ENCODE assay signal across 8 mouse cellular contexts in the genomic region with DNA sequence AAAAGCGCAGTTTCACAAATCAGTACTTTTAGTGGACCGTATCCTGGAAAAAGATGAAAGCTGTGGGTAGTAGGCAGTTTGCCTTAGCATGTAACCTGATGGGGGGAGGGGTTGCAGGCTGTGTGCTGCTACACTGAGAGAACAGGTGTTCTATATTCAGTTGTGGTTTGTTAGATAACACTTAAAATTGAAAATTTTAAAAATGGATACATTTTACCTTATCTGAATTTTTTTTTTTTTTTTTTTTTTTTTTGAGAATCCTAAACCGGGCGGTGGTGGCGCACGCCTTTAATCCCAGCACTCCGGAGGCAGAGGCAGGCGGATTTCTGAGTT. TPM values are rescaled to one million over a fixed set of nuclear protein-coding genes. Genes with fewer than 3 reads are reported as not detected.
DNase-seq lines count a peak whose midpoint lies in the region; ATAC-seq and TF ChIP-seq lines count a peak whose summit lies in the region.

No protein-coding gene starts in this region.

- H3K4me1 ChIP-seq in heart, embryonic 10.5 days, result no peaks in the 10 kb centered on the region
- H3K4me1 ChIP-seq in G1E (ENCODE audit: insufficient read depth, low read depth, low read length), result peaks cover 35% of the 10 kb centered on the region
- no peaks in the 10 kb centered on the region; the same call in 1 of the 2 replicates for H3K4me1 ChIP-seq in hindbrain, embryonic 14.5 days (replicated peaks; ENCODE audit: control insufficient read depth, insufficient read depth, low read length)
- peaks cover 8% of the 10 kb centered on the region for H3K4me1 ChIP-seq in midbrain, embryonic 15.5 days

- no peaks in the 10 kb centered on the region for H3K9me3 ChIP-seq in heart, embryonic 10.5 days
- no peaks in the 10 kb centered on the region for H3K9me3 ChIP-seq in G1E (replicated peaks)
- no peaks in the 10 kb centered on the region for H3K9me3 ChIP-seq in hindbrain, embryonic 14.5 days (ENCODE audit: control insufficient read depth, low read length)
- no peaks in the 10 kb centered on the region for H3K9me3 ChIP-seq in midbrain, embryonic 15.5 days

- peak overlapping the region; percentile 62 for H3K4me3 ChIP-seq in heart, embryonic 10.5 days
- H3K4me3 ChIP-seq in G1E (ENCODE audit: low read depth, low read length), result peak overlapping the region; percentile 83; the same call in 1 of the 2 replicates
- H3K4me3 ChIP-seq in hindbrain, embryonic 14.5 days (replicated peaks; ENCODE audit: low read length), result peak overlapping the region; percentile 53
- peak overlapping the region; percentile 60 for H3K4me3 ChIP-seq in midbrain, embryonic 15.5 days

- H3K4me2 ChIP-seq in hindbrain, embryonic 14.5 days (replicated peaks), result peak overlapping the region; percentile 73
- H3K4me2 ChIP-seq in midbrain, embryonic 15.5 days, result peak overlapping the region; percentile 75

- H3K9ac ChIP-seq in hindbrain, embryonic 14.5 days, result peak overlapping the region; percentile 58; the same call in 1 of the 2 replicates
- peak overlapping the region; percentile 63; the same call in 1 of the 2 replicates for H3K9ac ChIP-seq in midbrain, embryonic 15.5 days

- intact Hi-C loops in gastrocnemius, postnatal 36 days (cut with DNase I), result no loop called here

- H3K27me3 ChIP-seq in heart, embryonic 10.5 days (ENCODE audit: insufficient read depth, poor library complexity, severe bottlenecking), result no peaks in the 10 kb centered on the region; the same call in 1 of the 2 replicates
- H3K27me3 ChIP-seq in G1E (ENCODE audit: insufficient read depth, low read length), result no peaks in the 10 kb centered on the region
- no peaks in the 10 kb centered on the region for H3K27me3 ChIP-seq in hindbrain, embryonic 14.5 days (ENCODE audit: control insufficient read depth, insufficient read depth, low read length)
- H3K27me3 ChIP-seq in midbrain, embryonic 15.5 days (replicated peaks), result no peaks in the 10 kb centered on the region

- H3K36me3 ChIP-seq in heart, embryonic 10.5 days, result peaks cover 27% of the 10 kb centered on the region
- peaks cover 56% of the 10 kb centered on the region for H3K36me3 ChIP-seq in G1E (replicated peaks)
- H3K36me3 ChIP-seq in hindbrain, embryonic 14.5 days (replicated peaks; ENCODE audit: control insufficient read depth, insufficient read depth), result peaks cover 23% of the 10 kb centered on the region
- H3K36me3 ChIP-seq in midbrain, embryonic 15.5 days (replicated peaks), result no peaks in the 10 kb centered on the region

- TF ChIP-seq CTCF in G1E (IDR thresholded peaks at IDR 0.05; ENCODE audit: low read depth, low read length), result no peak

- no peak for ATAC-seq in G1E (ENCODE audit: extremely low read depth, insufficient number of reproducible peaks, low FRiP score, poor library complexity, severe bottlenecking)
- ATAC-seq in hindbrain, embryonic 14.5 days (ENCODE audit: low FRiP score), result no peak
- ATAC-seq in midbrain, embryonic 15.5 days (replicated peaks), result 0 out of 2 replicates have a peak, but pooled peaks have one; percentile 24

- no peak for DNase-seq in heart, embryonic 10.5 days (ENCODE audit: low spot score)
- no peak for DNase-seq in heart, adult 8-10 months (ENCODE audit: low spot score)
- DNase-seq in G1E (ENCODE audit: low spot score), result no peak
- peak; percentile 29 for DNase-seq in hindbrain, embryonic 14.5 days (ENCODE audit: low spot score)
- DNase-seq in gastrocnemius, postnatal 36 days, result no peak
- no peak for DNase-seq in left cerebral cortex, adult 11 months (ENCODE audit: low spot score)
- DNase-seq in layer of hippocampus, postnatal 10 days (ENCODE audit: low spot score in 2 of 2), result no peak

- 78% methylated on average over 8 of the region's 8 CpGs for WGBS in heart, embryonic 10.5 days
- 73% methylated on average over 8 of the region's 8 CpGs for WGBS in hindbrain, embryonic 14.5 days
- 72% methylated on average over 8 of the region's 8 CpGs for WGBS in midbrain, embryonic 15.5 days

- H3K27ac ChIP-seq in heart, embryonic 10.5 days, result peak overlapping the region; percentile 88
- H3K27ac ChIP-seq in hindbrain, embryonic 14.5 days, result peak overlapping the region; percentile 77; the same call in 1 of the 2 replicates
- H3K27ac ChIP-seq in midbrain, embryonic 15.5 days, result peak overlapping the region; percentile 83

RNA-seq across cellular contexts. Expression of a gene that starts 0.8 kb away (rescaled TPM):
- 124 and 146 TPM in 2 replicates for polyA plus RNA-seq in heart, embryonic 10.5 days (2016; fragmentation: Nextera tagmentation; extraction: Ambion mirVana)
- total RNA-seq in heart, adult 8-10 months (2022), result 10 to 100 TPM; 46.4 to 59.7 (median 56.5) TPM
- total RNA-seq in G1E (2014; fragmentation: Nextera tagmentation) (55.9 and 61.9 TPM in 2 replicates), G1E (2017) (85.4 and 105 TPM in 2 replicates)
- polyA plus RNA-seq in G1E (2012), result 171 and 192 TPM in 2 replicates
- polyA plus RNA-seq in hindbrain, embryonic 14.5 days (2014; fragmentation: Nextera tagmentation; extraction: Ambion mirVana), result 86.8 and 98.0 TPM in 2 replicates
- 84.8 and 86.9 TPM in 2 replicates for polyA plus RNA-seq in midbrain, embryonic 15.5 days (2015; fragmentation: Nextera tagmentation; extraction: Ambion mirVana)
- total RNA-seq in gastrocnemius, postnatal 36 days (2021), result 10 to 100 TPM; 52.9 to 57.1 TPM
- total RNA-seq in layer of hippocampus, postnatal 10 days (2021), result 10 to 100 TPM; 69.8 to 72.9 TPM

RNA-seq across cellular contexts. Expression of a gene that starts 0.8 kb away (rescaled TPM):
- 1.3 and 3.0 TPM in 2 replicates for polyA plus RNA-seq in heart, embryonic 10.5 days (2016; fragmentation: Nextera tagmentation; extraction: Ambion mirVana)
- 1 to 10 TPM in 2 of 4 experiments, under 1 TPM in 2; 0.47 to 2.9 (median 1.3) TPM for total RNA-seq in heart, adult 8-10 months (2022)
- total RNA-seq in G1E (2014; fragmentation: Nextera tagmentation) (5.0 and 5.1 TPM in 2 replicates), G1E (2017) (2.1 and 3.8 TPM in 2 replicates)
- 1.5 and 1.7 TPM in 2 replicates for polyA plus RNA-seq in G1E (2012)
- 3.0 and 3.1 TPM in 2 replicates for polyA plus RNA-seq in hindbrain, embryonic 14.5 days (2014; fragmentation: Nextera tagmentation; extraction: Ambion mirVana)
- polyA plus RNA-seq in midbrain, embryonic 15.5 days (2015; fragmentation: Nextera tagmentation; extraction: Ambion mirVana), result 4.0 and 4.6 TPM in 2 replicates
- total RNA-seq in gastrocnemius, postnatal 36 days (2021), result 1 to 10 TPM in 1 of 2 experiments, under 1 TPM in 1; 0.67 to 1.0 TPM
- total RNA-seq in layer of hippocampus, postnatal 10 days (2021), result 1 to 10 TPM; 4.6 to 5.1 TPM

RNA-seq across cellular contexts. Expression of a gene that starts 8.1 kb away (rescaled TPM):
- 43.1 and 58.2 TPM in 2 replicates for polyA plus RNA-seq in heart, embryonic 10.5 days (2016; fragmentation: Nextera tagmentation; extraction: Ambion mirVana)
- total RNA-seq in heart, adult 8-10 months (2022), result 1 to 10 TPM; 4.9 to 7.5 (median 6.1) TPM
- 39.2 and 42.7 TPM in 2 replicates for total RNA-seq in G1E (2014; fragmentation: Nextera tagmentation)
- total RNA-seq in G1E (2017), result 196 and 201 TPM in 2 replicates
- 80.1 and 139 TPM in 2 replicates for polyA plus RNA-seq in G1E (2012)
- 11.3 and 15.4 TPM in 2 replicates for polyA plus RNA-seq in hindbrain, embryonic 14.5 days (2014; fragmentation: Nextera tagmentation; extraction: Ambion mirVana)
- polyA plus RNA-seq in midbrain, embryonic 15.5 days (2015; fragmentation: Nextera tagmentation; extraction: Ambion mirVana), result 10.9 and 11.1 TPM in 2 replicates
- total RNA-seq in gastrocnemius, postnatal 36 days (2021), result 1 to 10 TPM; 1.8 to 2.5 TPM
- 1 to 10 TPM; 3.9 to 7.1 TPM for total RNA-seq in layer of hippocampus, postnatal 10 days (2021)

RNA-seq across cellular contexts. Expression of a gene that starts 26.6 kb away (rescaled TPM):
- 1.7 and 2.3 TPM in 2 replicates for polyA plus RNA-seq in heart, embryonic 10.5 days (2016; fragmentation: Nextera tagmentation; extraction: Ambion mirVana)
- 1 to 10 TPM; 3.3 to 5.3 (median 4.2) TPM for total RNA-seq in heart, adult 8-10 months (2022)
- total RNA-seq in G1E (2014; fragmentation: Nextera tagmentation), result not detected in 2 replicates
- 0.05 TPM in 1 of 2 replicates, not detected in the other for total RNA-seq in G1E (2017)
- 0.05 TPM in 1 of 2 replicates, not detected in the other for polyA plus RNA-seq in G1E (2012)
- 135 and 147 TPM in 2 replicates for polyA plus RNA-seq in hindbrain, embryonic 14.5 days (2014; fragmentation: Nextera tagmentation; extraction: Ambion mirVana)
- 98.6 and 120 TPM in 2 replicates for polyA plus RNA-seq in midbrain, embryonic 15.5 days (2015; fragmentation: Nextera tagmentation; extraction: Ambion mirVana)
- total RNA-seq in gastrocnemius, postnatal 36 days (2021), result 1 to 10 TPM; 1.8 to 2.3 TPM
- total RNA-seq in layer of hippocampus, postnatal 10 days (2021), result 100 to 1,000 TPM; 333 to 351 TPM

RNA-seq across cellular contexts. Expression of a gene that starts 30.6 kb away (rescaled TPM):
- not detected in 2 replicates for polyA plus RNA-seq in heart, embryonic 10.5 days (2016; fragmentation: Nextera tagmentation; extraction: Ambion mirVana)
- not detected for total RNA-seq in heart, adult 8-10 months (2022)
- not detected in 2 replicates for total RNA-seq in G1E (2014; fragmentation: Nextera tagmentation)
- not detected in 2 replicates for total RNA-seq in G1E (2017)
- polyA plus RNA-seq in G1E (2012), result not detected in 2 replicates
- 0.39 TPM in 1 of 2 replicates, not detected in the other for polyA plus RNA-seq in hindbrain, embryonic 14.5 days (2014; fragmentation: Nextera tagmentation; extraction: Ambion mirVana)
- 0.17 and 0.30 TPM in 2 replicates for polyA plus RNA-seq in midbrain, embryonic 15.5 days (2015; fragmentation: Nextera tagmentation; extraction: Ambion mirVana)
- total RNA-seq in gastrocnemius, postnatal 36 days (2021), result not detected
- total RNA-seq in layer of hippocampus, postnatal 10 days (2021), result not detected

Comparison
In these comparisons a context has a peak if more than half of its experiments do, and no peak if none do; other contexts are left out.
1. RNA of a gene that starts 8.1 kb away (total RNA-seq): 39.2 to 201 TPM in G1E; 3.9 to 7.1 TPM in layer of hippocampus, postnatal 10 days, 4.9 to 7.5 TPM in heart, adult 8-10 months and 1.8 to 2.5 TPM in gastrocnemius, postnatal 36 days; every median in the first group is over 4 times any median in the second.
2. Peak in every context shown above with its lines, with median percentiles within 50 percentile points of each other: H3K27ac ChIP-seq and H3K4me3 ChIP-seq.